Mouse (Mus musculus): ENCODE results near the gene Ralb.

- TF ChIP-seq POLR2A (IDR thresholded peaks at IDR 0.05; ENCODE audit: extremely low read depth, insufficient read depth, low read length) (no peak), CTCF (IDR thresholded peaks at IDR 0.05; ENCODE audit: extremely low read depth, insufficient read depth, low read length) (no peak)
Observed at GRCm38 (mm10) chr1:119532165-119532564, 27.6 kb upstream of the Ralb start.
